Mouse (Mus musculus) forebrain, embryonic 10.5 days (tissue): ENCODE data around the gene Sphk2. TPM values are rescaled to one million over a fixed set of nuclear protein-coding genes. Genes with fewer than 3 reads are reported as not detected.

Experiments used
- DNase-seq: peaks from one replicate; pipeline ENCODE4 v3.0.0-alpha.2; 2017; ENCODE audit warnings: low spot score; ENCODE audit errors: extremely low spot score
- H3K27ac ChIP-seq: fragments of 300-500 bp; sonication (generic); 2 replicates; pipeline ENCODE4 v1.5.1; 2016; ENCODE audit warnings: mild to moderate bottlenecking
- H3K27me3 ChIP-seq: fragments of 300-500 bp; sonication (generic); 2 replicates; pipeline ENCODE4 v1.6.1; 2016; ENCODE audit warnings: mild to moderate bottlenecking; ENCODE audit not compliant: poor library complexity, severe bottlenecking
- H3K36me3 ChIP-seq: fragments of 300-500 bp; sonication (generic); replicated peaks from 2 replicates; pipeline ENCODE4 v1.6.1; 2016; ENCODE audit warnings: mild to moderate bottlenecking, moderate library complexity
- H3K4me1 ChIP-seq: fragments of 300-500 bp; sonication (generic); 2 replicates; pipeline ENCODE4 v1.6.1; 2016
- H3K4me3 ChIP-seq: fragments of 300-500 bp; sonication (generic); 2 replicates; pipeline ENCODE4 v1.5.1; 2016; ENCODE audit warnings: mild to moderate bottlenecking, moderate library complexity
- H3K9me3 ChIP-seq: fragments of 300-500 bp; sonication (generic); 2 replicates; pipeline ENCODE4 v1.6.1; 2016; ENCODE audit warnings: mild to moderate bottlenecking, moderate library complexity
- WGBS: fragments of 180-500 bp; shearing (Covaris S2); methylation state at CpG from one replicate; pipeline ENCODE4 v1.1.7; 2016; 5-methylcytosine and 5-hydroxymethylcytosine counted together
- polyA plus RNA-seq: library from polyadenylated mRNA; unstranded; fragments of >200 nt; fragmentation: Nextera tagmentation; extraction: Ambion mirVana; gene quantifications from 2 replicates; pipeline ENCODE4 v1.2.1, GENCODE M21; 2016

The Sphk2 gene
- polyA plus RNA-seq, 1 experiment from 2014 or later = 34.0 TPM

DNA sequence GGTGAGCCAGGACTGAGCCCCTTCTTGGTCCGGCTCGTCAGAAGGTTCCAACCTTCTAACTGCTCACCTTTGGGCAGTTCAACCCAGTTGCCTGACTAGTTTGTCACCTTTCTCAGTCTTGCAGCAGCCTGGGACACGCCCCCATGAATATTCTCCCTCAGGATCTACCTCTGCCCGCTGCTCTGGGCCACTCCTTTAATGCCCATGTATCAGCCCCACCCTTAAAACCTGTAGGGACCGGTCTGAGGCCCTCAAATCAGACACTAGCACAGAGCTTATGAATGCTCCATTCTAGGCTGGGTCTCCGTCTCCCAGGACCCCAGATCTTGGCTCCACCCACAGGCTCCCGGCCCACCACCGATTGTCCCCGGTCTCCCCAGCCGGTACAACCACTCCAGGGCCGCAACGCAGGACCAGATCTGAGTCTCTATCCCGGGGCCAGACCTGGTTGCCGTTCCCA, 3.1 kb downstream of the Sphk2 start:
- Histone ChIP-seq H3K4me3 (peak overlapping the region; percentile 96), H3K9me3 (no peaks in the 10 kb centered on the region), H3K36me3 (peaks cover 52% of the 10 kb centered on the region), H3K27me3 (no peaks in the 10 kb centered on the region), H3K27ac (peak overlapping the region; percentile 90), H3K4me1 (peaks cover 60% of the 10 kb centered on the region)
- WGBS = 12% methylated on average over 14 of the region's 14 CpGs
- DNase-seq = no peak

DNA sequence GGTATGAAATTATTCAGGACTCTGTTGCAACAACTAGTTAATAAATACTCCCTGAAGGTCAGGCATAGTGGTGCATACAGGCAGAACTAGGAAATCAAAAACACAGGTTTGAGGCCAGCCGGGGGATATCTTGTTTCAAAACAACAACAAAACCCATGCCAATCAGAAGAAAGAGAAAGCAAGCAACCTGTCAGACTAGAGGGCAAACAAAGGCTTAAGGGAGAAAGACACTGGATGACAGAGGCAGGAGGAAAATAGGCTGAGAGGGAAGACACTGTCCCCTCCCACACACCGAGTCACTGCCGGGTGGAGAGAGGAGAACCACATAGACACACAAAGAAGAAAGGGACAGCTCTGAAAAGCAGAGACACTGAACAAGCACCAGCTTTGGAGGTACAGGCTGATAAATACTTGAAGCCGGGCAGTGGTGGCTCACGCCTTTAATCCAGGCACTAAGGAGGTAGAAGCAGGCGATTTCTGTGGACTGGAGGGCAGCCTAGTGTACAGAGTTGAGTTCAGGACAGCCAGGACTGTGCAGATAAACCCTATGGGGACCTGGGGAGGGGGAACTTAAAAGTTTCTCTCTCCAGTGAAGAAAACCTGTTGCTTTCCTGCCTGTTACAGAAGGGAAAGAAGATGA, 3.8 kb downstream of the Sphk2 start:
- H3K27me3 ChIP-seq = no peaks in the 10 kb centered on the region
- peaks cover 49% of the 10 kb centered on the region for H3K36me3 ChIP-seq
- WGBS = 89% methylated on average over 6 of the region's 6 CpGs
- DNase-seq = no peak
- no peaks in the 10 kb centered on the region for H3K9me3 ChIP-seq
- H3K4me1 ChIP-seq = peaks cover 60% of the 10 kb centered on the region
- H3K27ac ChIP-seq = peak overlapping the region; percentile 90
- H3K4me3 ChIP-seq = peak overlapping the region; percentile 96

DNA sequence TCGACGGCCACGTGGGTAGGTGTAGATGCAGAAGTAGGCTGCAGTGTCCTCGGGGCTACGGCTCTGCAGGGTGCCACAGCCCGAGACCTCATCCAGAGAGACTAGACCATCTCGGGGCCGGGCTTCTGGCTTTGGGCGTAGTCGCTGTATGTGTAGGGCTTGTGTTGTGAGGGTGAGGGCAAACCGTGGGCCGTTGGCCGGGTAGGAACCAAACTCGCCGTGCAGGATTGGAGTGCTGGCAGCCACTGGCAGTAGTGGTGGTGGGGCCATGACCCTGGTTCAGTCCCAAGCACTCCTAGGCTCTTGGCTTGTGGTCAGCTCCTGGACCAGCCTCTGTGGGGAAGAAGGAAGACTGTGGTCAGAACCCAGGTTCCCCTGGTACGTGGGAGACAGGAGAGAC, 4.4 kb downstream of the Sphk2 start:
- peaks cover 62% of the 10 kb centered on the region for H3K4me1 ChIP-seq
- no peaks in the 10 kb centered on the region for H3K9me3 ChIP-seq
- peaks cover 45% of the 10 kb centered on the region for H3K36me3 ChIP-seq
- no peak for DNase-seq
- no peak overlapping the region for H3K27ac ChIP-seq
- peak overlapping the region; percentile 96; the same call in 1 of the 2 replicates for H3K4me3 ChIP-seq
- no peaks in the 10 kb centered on the region for H3K27me3 ChIP-seq
- WGBS = 95% methylated on average over 16 of the region's 16 CpGs

DNA sequence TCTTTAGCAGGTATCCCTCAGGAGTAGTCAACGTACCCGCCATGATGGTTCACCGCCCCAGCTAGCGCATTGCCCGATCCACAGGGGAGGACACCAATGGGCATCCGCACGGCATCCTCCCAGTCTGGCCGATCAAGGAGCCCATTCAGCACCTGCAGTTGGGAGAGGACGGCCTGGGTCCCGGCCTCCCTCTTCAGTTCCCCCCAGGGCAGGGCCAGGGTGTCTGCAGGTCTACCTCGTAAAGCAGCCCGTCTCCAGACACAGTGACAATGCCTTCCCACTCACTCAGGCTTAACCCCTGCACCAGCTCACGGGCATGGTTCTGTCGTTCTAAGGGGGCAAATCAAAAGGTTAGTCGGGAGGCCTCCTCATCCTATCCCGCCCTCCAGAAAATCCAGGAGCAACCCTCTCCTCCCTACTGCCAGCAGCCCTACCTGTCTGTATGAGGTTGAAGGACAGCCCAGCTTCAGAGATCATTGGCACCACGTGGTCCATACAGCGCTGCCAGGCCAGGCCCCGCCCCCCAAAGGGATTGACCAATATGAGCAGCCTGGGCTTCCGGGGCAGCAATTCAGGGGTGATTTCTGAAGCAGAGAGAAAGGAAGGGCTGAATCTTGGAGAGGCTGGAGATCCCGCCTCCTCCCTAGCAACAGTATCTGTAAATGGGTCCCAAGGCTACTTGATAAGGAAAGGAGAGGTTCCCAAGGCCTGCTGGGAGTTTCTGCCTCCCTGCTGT, 5.6 kb downstream of the Sphk2 start:
- Histone ChIP-seq H3K36me3 (peaks cover 45% of the 10 kb centered on the region), H3K4me3 (no peak overlapping the region), H3K9me3 (no peaks in the 10 kb centered on the region), H3K4me1 (peaks cover 73% of the 10 kb centered on the region), H3K27me3 (no peaks in the 10 kb centered on the region), H3K27ac (no peak overlapping the region)
- no peak for DNase-seq
- WGBS = 90% methylated on average over 21 of the region's 21 CpGs

- H3K27me3 ChIP-seq = no peaks in the 10 kb centered on the region
- DNase-seq = no peak
- H3K4me1 ChIP-seq = peaks cover 73% of the 10 kb centered on the region
- H3K27ac ChIP-seq = no peak overlapping the region
- no peaks in the 10 kb centered on the region for H3K9me3 ChIP-seq
- WGBS = 94% methylated on average over 24 of the region's 24 CpGs
- peaks cover 45% of the 10 kb centered on the region for H3K36me3 ChIP-seq
- H3K4me3 ChIP-seq = no peak overlapping the region
These were observed 6.3 kb downstream of the Sphk2 start for GRCm38 (mm10) chr7:45711316-45712021.

- no peak for DNase-seq
- Histone ChIP-seq H3K9me3 (no peaks in the 10 kb centered on the region), H3K27ac (no peak overlapping the region), H3K27me3 (no peaks in the 10 kb centered on the region), H3K4me3 (0 out of 2 replicates have a peak overlapping the region, but pooled peaks have one; percentile 3), H3K36me3 (peaks cover 45% of the 10 kb centered on the region), H3K4me1 (peaks cover 73% of the 10 kb centered on the region)
- 92% methylated on average over 20 of the region's 20 CpGs for WGBS
These were observed 7.2 kb downstream of the Sphk2 start for GRCm38 (mm10) chr7:45710477-45711191.

DNA sequence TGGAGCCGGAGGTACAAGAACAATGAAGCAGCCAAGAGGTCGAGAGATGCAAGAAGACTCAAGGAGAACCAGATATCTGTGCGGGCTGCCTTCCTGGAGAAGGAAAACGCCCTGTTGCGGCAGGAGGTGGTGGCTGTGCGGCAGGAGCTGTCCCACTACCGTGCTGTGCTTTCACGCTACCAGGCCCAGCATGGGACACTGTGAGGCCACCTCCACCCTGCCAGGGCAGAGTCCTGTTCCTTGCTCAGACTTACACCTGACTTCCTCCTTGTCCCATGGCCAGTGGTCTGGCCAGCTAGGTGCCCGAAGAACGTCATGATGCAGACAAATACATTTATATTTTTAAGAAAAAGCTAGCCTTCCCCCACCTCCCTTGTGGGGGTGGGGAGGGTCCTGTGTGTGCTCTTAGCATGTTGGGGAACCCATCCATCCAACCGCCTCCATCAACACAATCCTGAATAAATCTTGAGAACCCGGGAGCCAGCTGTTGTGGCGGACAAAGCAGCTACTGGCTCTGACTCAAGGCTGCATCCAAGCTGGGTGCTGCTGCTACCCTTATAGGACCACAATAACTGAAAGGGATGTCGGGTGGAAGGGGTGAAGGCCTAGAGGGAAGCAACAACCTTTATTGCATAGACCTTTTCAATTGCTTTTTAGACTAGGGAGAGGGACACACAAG, 8.0 kb downstream of the Sphk2 start:
- Histone ChIP-seq H3K4me1 (peaks cover 73% of the 10 kb centered on the region), H3K36me3 (peaks cover 45% of the 10 kb centered on the region)
- WGBS = 86% methylated on average over 14 of the region's 14 CpGs

DNA sequence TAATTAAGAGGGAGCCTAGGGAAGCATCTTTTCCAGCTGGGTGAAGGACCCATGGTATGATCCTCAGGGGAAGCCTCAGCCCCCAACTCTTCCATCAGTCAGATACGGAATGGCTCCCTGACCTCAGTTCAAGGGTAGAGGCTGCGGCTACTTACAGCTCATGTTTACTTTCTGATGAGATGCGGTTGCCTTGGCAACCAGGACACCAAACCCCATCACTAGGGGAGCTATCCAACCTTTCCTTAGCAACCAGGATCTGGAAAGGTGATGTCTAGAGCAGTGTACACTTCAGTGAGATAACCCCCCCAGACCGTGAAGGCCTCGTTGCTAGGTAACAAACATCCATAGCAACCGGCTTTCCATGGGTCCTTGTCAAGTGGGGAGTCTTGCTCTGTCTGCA, 8.8 kb downstream of the Sphk2 start:
- no peak overlapping the region for H3K27ac ChIP-seq
- peak; percentile 40 for DNase-seq
- WGBS = 60% methylated on average over 6 of the region's 6 CpGs

More for the DNA sequence above, 8.0 kb downstream of the Sphk2 start:
- H3K27ac ChIP-seq = 0 out of 2 replicates have a peak overlapping the region, but pooled peaks have one; percentile 20
- no peaks in the 10 kb centered on the region for H3K27me3 ChIP-seq
- H3K4me3 ChIP-seq = 0 out of 2 replicates have a peak overlapping the region, but pooled peaks have one; percentile 82
- no peak for DNase-seq
- H3K9me3 ChIP-seq = no peaks in the 10 kb centered on the region

GRCm38 (mm10) chr7:45708221-45708761, 9.5 kb downstream of the Sphk2 start:
- DNase-seq = peak; percentile 40
- Histone ChIP-seq H3K4me3 (peak overlapping the region; percentile 82), H3K36me3 (peaks cover 39% of the 10 kb centered on the region), H3K4me1 (peaks cover 72% of the 10 kb centered on the region), H3K9me3 (no peaks in the 10 kb centered on the region), H3K27me3 (no peaks in the 10 kb centered on the region), H3K27ac (peak overlapping the region; percentile 90)
- WGBS = 53% methylated on average over 13 of the region's 13 CpGs

More for the DNA sequence above, 8.8 kb downstream of the Sphk2 start:
- Histone ChIP-seq H3K4me3 (peak overlapping the region; percentile 82), H3K9me3 (no peaks in the 10 kb centered on the region), H3K27me3 (no peaks in the 10 kb centered on the region), H3K36me3 (peaks cover 45% of the 10 kb centered on the region), H3K4me1 (peaks cover 71% of the 10 kb centered on the region)

DNA sequence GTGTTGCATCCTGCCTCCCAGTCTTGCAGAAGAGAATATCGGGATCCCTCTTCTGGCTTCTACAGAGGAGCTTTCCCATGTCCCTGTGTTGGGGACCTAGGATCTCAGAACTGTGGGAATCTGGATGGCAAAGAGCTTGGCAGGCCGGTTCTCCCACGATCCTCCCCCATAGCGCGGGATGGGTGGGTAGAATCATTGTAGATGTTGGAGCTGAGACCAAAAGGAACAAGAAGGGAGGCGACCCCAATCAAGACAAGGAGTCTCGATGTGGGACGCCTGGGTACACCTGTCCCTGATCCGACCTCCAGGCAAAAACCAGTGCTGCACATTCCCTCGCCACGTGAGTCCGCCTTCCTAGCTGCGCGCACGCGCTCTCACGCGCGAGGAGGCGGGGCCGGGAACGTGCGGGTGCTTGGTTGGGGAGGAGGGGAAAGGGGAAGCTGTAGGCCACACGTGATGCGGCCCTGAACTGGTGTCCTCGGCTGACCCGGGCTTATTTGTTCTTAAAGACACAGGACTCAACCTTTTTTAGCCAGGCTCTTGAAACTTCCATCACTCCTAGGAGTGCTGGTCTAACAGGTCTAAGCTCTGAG, 10.3 kb downstream of the Sphk2 start:
- Histone ChIP-seq H3K4me3 (peak overlapping the region; percentile 82), H3K9me3 (no peaks in the 10 kb centered on the region), H3K36me3 (peaks cover 31% of the 10 kb centered on the region), H3K27ac (peak overlapping the region; percentile 90), H3K4me1 (peaks cover 77% of the 10 kb centered on the region), H3K27me3 (no peaks in the 10 kb centered on the region)
- under 1% methylated on average over 27 of the region's 27 CpGs for WGBS
- DNase-seq = peak; percentile 89

DNA sequence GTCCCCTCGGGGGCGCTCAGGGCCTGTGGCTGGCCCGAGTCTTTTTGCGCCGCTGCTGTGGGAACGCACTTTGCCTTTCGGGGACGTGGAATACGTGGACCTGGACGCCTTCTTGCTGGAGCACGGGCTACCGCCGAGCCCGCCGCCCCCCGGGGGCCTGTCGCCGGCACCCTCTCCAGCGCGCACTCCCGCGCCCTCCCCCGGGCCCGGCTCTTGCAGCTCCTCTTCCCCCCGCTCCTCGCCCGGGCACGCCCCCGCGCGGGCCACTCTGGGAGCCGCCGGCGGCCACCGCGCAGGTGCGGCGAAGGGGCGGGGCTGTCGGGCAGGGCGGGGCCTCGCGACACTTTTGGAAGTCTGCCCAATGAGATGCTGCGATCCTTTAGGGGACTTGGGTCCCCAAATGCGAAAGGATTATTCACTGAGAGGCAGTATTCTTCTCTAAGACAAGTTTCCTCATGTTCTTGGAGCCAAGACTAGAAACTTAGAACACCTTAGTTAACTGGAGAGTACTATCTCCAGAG, 11.0 kb downstream of the Sphk2 start:
- Histone ChIP-seq H3K4me3 (peak overlapping the region; percentile 82), H3K27ac (peak overlapping the region; percentile 90), H3K4me1 (peaks cover 74% of the 10 kb centered on the region), H3K27me3 (no peaks in the 10 kb centered on the region), H3K9me3 (no peaks in the 10 kb centered on the region), H3K36me3 (peaks cover 24% of the 10 kb centered on the region)
- peak; percentile 86 for DNase-seq
- WGBS = 2% methylated on average over 44 of the region's 45 CpGs
